Mouse (Mus musculus) MEL (cell line): ENCODE measurements around the gene Tbx21.

Experiments
- CTCF ChIP-seq, 3 experiments: IDR thresholded peaks in 2 of 3; conservative IDR thresholded peaks in 1 of 3; 2 replicates each; pipeline ENCODE4 v1.5.1; 2011 to 2012; ENCODE audit warnings: low read length in 3 of 3, low read depth in 2 of 3, mild to moderate bottlenecking in 2 of 3, improper control_type of control experiment in 1 of 3, inconsistent platforms in 1 of 3, mixed read lengths in 1 of 3, moderate library complexity in 1 of 3; ENCODE audit not compliant: control insufficient read depth in 1 of 3, insufficient read depth in 1 of 3, poor library complexity in 1 of 3, severe bottlenecking in 1 of 3
- EP300 ChIP-seq, 2 experiments: IDR thresholded peaks; 2 replicates each; pipeline ENCODE4 v1.6.1; 2011; ENCODE audit warnings: improper control_type of control experiment in 2 of 2, low read length in 2 of 2, low read depth in 1 of 2, mild to moderate bottlenecking in 1 of 2
- MAFK ChIP-seq: IDR thresholded peaks from 2 replicates; pipeline ENCODE4 v1.6.1; 2011; ENCODE audit warnings: low read depth, mild to moderate bottlenecking, low read length, improper control_type of control experiment, borderline replicate concordance
- UBTF ChIP-seq: IDR thresholded peaks from 2 replicates; pipeline ENCODE4 v1.6.1; 2012; ENCODE audit warnings: low read depth, mild to moderate bottlenecking, inconsistent platforms, low read length, improper control_type of control experiment, moderate library complexity, borderline replicate concordance; ENCODE audit not compliant: insufficient read depth
- ZKSCAN1 ChIP-seq: IDR thresholded peaks from 2 replicates; pipeline ENCODE4 v1.6.1; 2012; ENCODE audit warnings: low read depth, mild to moderate bottlenecking, inconsistent platforms, low read length, improper control_type of control experiment, moderate library complexity

- TF ChIP-seq CTCF (IDR thresholded peaks at IDR 0.05 in 2 of 3, conservative IDR thresholded peaks at IDR 0.05 in 1 of 3; ENCODE audit: control insufficient read depth in 1 of 3, insufficient read depth in 1 of 3, low read depth in 2 of 3, low read length in 3 of 3, poor library complexity in 1 of 3, severe bottlenecking in 1 of 3) = no peak
- TF ChIP-seq MAFK = no peak
- no peak for TF ChIP-seq UBTF
- TF ChIP-seq EP300 (IDR thresholded peaks at IDR 0.05; ENCODE audit: low read depth in 1 of 2, low read length in 2 of 2) = no peak
- TF ChIP-seq ZKSCAN1 = no peak
Observed at GRCm38 (mm10) chr11:97048090-97048650, 67.0 kb downstream of the Tbx21 start.
